Mouse (Mus musculus) bone marrow macrophage, adult 2 months (primary cell): ENCODE measurements around the gene Mrnip.

Experiments
- CTCF ChIP-seq: IDR thresholded peaks from 2 replicates; pipeline ENCODE4 v1.5.1; 2012; ENCODE audit warnings: low read depth, mild to moderate bottlenecking, low read length, moderate library complexity
- POLR2A ChIP-seq: IDR thresholded peaks from 2 replicates; pipeline ENCODE4 v1.6.1; 2012; ENCODE audit warnings: mild to moderate bottlenecking, low read depth, low read length, borderline replicate concordance

GRCm38 (mm10) chr11:50149200-50149599 is 25.0 kb upstream of the Mrnip start:
- TF ChIP-seq POLR2A, result no peak
- no peak for TF ChIP-seq CTCF
